Mouse (Mus musculus) regulatory T cell (primary cell): ENCODE data around the gene Cmbl.

Experiments
- in situ Hi-C: fragments of 300-600 bp; cut with MboI, MseI; formaldehyde crosslinking; loops from one replicate; pipeline ENCODE4 v1.15.1; 2025; ENCODE audit warnings: high pct_unique_total_duplicates

Gene Cmbl

DNA sequence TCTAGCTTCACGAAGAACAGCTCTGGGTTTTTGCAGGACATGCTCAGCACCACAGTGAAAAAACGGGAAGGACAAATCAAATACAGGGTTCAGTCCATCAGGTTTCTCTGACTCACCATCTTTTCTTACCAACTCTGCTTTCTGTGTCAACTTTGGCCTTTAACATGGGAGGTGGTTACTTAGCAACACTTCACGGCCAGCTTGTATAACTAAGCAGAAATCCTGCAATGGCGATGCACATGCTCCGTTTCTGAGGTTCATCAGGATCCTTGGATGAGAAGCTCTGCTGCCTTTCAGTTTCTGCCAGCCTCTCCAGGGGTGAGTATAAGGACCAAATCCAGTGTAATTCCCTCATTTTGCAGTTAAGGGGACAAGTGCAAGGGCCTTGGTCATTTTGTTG is at the start of gene Cmbl:
Gene Cmbl (plus strand): TSS at position 206 of the 400 bp plus-strand sequence.
- in situ Hi-C loops: no loop called here

DNA sequence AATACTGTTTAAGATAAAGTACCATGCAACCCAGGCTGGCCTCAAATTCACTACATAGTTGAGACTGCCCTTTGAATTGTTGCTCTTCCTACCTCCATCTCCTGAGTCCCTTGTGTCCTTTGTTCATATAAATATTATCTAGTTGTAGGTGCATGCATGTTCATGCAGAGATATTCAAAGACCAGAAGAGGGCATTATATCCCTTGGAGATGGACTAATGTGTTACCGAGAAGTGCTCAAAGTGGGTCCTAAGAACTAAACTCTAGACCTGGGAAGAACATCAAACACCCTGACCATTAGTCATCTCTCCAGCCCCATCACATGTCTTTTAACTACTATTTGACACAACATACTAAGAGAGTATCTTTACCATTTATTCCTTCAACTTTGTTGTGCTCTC is 48.0 kb upstream of the Cmbl start:
- in situ Hi-C loops: no loop called here

DNA sequence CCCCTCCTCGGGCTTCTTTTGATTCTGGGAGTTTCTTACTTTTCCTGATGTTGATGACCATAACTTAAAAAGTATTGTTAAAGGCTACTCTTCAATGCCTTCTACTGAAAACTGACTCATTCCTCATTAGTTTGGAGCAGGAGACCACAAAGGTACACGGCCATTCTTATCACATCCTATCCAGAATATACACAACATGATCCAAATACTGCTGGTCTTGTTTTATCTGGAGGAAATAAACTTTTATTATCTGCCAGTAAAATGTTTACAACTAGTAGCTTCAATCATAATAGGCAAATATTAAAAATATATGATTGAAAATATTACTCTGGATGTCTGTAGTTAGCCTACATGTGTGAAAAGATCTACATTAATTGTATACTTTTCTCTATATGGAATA is 46.8 kb upstream of the Cmbl start:
- in situ Hi-C loops: no loop called here

DNA sequence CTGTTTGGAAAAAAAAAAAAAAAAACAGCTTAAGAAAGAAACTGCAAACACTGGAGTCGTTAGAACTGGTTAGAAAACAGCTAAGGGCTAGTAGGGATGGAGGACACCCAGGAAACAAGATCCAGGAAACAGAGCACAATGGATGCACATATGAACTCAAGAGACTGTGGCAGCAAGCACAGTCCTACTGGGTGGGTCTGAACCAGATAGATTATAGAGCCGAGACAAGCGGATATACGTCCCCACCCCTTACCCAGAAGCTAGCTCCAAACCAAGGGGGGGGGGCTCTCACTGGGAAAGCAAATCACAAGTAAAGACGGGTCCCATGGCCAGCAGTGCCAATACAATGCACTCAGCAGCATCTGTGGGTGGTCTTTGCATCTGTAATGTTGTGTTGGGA is 46.2 kb upstream of the Cmbl start:
- in situ Hi-C loops: no loop called here

DNA sequence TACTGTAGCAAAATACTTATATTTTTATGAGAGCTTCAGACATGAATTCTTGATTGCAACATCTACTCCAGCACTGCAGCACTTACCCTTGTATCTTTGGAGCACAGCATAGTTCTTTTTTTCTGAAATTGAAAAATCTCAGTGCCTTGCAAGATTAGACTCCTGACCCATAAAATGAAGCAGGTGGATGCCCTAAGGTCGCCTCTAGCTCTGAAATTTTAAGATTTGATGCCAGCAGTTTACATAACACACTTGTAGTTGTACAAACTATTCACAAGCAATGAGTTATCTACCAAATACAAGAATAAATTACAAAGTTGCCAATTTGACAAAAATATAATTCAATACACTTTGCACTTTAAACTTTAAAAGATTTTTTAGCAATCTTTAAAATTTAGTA is 38.7 kb upstream of the Cmbl start:
- in situ Hi-C loops: no loop called here

DNA sequence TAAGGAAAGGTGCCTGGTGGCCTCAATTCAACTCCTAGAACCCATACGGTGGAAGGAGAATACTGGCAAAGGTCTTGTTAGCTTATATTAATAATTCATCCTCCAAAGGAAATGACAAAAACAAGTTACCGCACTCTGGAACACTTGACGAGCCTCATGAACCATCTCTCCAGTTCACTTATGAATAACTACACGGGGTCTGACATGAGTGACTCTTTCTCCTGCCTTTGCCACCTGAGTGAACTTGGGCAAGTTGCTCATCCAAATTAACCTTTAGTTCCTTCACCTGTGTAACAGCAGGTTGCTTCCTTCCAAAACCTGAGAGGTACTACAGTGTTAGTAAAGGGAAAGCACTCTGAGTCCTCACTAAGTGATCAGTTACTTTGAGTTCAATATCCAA is 36.7 kb upstream of the Cmbl start:
- in situ Hi-C loops: no loop called here

DNA sequence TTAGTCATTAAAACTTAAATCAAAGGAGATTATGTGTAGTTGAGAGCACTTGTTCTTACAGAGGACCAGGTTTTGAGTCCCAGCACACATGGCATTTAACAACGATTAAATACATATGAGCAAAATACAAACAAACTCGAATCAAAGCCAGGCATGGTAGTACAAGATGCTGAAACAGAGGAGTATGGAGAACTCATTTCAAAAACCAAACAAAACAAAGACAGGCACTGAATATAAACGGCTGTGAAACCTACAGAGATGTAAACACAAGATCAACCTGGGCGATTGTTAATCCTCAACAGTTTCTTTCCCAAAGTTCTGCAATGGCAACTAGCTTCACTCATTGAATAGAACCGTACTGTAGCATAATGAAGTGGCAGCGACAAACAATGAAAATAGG is 36.1 kb upstream of the Cmbl start:
- in situ Hi-C loops: no loop called here

DNA sequence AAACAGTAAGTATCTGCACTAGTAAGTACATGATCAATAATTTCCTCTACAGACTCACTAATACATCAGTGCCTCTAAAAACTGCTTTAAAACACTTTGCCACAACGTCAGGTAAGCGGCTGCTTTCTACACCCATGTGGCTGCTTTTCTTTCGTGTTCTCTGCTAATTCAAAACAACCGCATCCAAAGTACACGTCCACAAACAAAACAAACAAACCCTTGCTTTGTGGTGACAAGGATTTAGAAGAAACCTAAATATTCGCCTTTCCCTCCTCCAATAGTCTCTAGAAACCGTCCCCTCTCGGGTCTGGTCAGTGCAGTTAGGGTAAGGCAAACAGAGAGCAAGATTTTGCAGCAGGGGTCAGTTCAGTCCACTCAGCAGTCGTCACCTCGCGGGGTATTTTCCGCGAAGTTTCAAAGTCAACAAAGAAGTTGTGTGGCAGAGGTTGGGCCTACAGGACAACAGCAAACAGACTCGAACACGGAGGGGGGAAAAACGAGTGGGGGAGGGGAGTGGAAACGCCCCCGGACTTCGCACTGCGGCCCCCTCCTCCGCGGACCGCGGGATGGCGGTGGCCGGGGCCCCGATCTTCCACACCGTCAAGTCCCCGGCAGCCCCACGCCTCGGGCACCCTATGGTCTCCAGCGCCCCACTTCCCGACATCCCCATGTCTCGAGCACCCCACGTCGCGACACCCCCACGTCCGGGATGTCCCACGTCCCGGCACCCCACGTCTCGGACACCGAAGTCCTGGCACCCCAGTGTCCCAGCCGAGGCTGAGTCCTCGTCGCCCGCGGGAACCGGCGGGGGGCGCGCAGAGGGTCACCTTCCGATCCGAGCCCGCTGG is 35.2 kb upstream of the Cmbl start:
- in situ Hi-C loops: loop anchor here (5.0 kb wide), 1 partner anchor 52 kb away; no protein-coding TSS in a partner anchor

DNA sequence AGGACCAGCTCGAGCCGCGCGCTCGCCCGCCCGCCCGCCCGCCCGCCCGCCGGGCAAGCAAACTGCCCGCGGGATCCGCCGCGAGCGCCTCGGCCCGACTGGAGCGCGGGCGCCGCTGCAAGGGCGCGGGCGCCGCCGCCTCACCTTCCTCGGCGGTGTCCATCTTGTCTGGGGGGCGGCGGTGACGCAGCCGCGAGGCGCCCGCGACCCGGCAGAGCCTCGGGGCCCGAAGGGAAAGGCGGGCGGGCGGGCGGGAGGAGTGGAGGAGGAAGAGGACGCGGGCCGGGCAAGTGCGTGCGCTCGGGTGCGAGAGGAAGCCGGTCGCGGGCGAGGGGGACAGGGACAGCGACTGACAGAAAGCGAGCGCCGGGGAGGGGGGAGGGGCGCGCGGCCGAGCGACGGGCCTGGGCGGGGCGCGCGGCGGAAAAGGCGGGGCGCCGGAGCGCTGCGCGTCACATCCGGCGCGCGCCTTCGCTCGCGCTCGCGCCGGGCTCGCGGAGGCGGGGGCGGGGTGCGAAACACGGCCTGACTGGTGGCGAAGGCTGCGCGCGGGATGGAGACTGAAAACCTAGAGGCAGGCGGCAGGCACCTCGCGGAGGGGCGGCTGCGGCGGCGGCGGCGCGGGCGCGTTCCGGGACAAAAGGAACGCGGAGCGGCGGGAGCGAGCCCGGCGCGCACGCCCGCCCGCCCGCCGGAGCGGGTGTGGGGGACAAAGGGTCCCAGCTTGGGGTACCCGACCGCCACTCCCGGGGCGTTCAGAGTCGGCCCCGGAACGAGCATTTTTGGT is 34.3 kb upstream of the Cmbl start, which contains the start of gene March6:
Gene March6 (minus strand): TSS at position 395 of the 787 bp plus-strand sequence.
- in situ Hi-C loops: loop anchor here (5.0 kb wide), 1 partner anchor 51 kb away; no protein-coding TSS in a partner anchor

DNA sequence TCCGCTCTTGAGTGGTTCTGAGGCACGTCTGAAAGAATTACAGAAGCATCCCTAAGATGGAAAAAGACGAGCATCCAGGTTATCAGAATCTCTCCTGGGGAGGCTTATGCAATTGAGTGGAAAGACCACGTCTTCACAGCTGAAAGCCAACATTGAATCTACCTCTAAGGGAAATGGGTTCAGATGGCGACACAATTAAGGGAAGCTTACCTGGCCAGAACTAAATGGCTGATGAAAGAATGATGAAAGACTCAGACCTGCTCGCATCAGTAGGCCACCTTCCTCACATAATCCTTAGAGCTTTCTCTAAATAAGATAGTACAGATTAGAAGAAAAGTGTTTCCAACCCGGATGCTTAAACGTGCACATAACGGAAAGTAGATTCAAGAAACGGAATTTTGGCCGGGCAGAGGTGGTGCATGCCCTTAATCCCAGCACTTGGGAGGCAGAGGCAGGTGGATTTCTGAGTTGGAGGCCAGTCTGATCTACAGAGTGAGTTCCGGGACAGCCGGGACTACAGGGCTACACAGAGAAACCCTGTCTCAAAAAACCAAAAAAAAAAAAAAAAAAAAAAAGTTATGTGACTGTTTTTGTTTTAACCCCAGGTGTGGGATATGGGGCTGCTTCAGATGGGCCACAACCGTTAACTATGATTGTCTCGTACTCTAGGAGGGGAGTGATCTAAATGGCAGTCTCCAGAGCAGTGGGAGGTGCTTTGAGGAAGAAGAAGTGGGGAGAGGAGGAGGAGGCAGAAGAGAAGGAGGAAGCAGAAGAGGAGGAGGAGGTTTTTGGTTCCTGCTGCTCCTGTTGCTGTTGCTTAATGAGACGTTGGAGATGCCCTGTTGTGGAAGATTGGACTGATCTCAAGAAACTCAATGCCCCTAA is 33.5 kb upstream of the Cmbl start:
- in situ Hi-C loops: loop anchor here (5.0 kb wide), 1 partner anchor 51 kb away; no protein-coding TSS in a partner anchor

DNA sequence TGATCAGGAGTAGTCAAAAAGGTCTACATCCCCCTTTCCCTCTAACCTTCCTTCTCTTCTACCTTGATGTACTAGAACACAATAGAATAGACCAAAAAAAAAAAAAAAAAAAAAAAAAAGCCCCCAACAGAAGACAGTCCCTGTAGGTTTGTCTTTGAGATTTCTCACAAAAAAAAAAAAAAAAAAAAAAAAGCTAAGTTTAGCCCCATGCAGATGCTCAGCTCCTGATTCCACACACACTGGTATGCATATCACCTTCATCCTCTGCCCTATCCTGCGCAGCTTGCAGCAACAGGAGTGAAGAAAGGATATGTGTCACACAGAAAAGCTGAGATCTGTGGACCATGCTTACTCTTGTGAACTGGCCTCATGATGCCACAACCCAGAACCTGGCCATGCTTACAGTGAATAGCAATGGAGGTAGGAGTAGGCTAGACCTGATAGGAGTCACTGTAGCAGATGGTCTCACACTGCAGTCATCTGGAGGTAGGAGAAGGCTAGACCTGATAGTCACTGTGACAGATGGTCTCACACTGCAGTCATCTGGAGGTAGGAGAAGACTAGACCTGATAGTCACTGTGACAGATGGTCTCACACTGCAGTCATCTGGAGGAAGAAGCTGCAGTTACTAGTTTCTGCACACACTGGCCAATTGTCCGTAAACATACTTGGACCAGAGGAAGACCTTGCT is 32.7 kb upstream of the Cmbl start:
- in situ Hi-C loops: loop anchor here (5.0 kb wide), 1 partner anchor 50 kb away; no protein-coding TSS in a partner anchor

DNA sequence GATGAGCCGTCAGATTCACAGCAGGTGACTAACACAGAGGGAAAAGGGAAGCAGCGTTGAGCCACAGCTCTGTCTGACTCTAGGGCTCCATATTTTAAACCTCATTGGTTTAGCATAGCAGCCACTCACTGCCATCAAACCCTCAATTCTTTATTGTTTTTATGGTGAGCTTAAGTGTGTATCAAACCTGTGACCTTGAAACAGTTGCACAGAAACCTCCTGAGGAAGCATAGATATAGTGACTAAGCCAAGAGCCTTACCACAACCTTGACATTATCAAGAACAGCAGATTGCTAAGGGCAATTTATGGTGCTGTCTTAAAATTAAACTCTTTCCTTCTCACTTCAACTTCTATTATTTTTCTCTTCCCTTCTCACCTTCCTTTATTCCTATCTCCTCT is 31.7 kb upstream of the Cmbl start:
- in situ Hi-C loops: loop anchor here (5.0 kb wide), 1 partner anchor 49 kb away; no protein-coding TSS in a partner anchor

DNA sequence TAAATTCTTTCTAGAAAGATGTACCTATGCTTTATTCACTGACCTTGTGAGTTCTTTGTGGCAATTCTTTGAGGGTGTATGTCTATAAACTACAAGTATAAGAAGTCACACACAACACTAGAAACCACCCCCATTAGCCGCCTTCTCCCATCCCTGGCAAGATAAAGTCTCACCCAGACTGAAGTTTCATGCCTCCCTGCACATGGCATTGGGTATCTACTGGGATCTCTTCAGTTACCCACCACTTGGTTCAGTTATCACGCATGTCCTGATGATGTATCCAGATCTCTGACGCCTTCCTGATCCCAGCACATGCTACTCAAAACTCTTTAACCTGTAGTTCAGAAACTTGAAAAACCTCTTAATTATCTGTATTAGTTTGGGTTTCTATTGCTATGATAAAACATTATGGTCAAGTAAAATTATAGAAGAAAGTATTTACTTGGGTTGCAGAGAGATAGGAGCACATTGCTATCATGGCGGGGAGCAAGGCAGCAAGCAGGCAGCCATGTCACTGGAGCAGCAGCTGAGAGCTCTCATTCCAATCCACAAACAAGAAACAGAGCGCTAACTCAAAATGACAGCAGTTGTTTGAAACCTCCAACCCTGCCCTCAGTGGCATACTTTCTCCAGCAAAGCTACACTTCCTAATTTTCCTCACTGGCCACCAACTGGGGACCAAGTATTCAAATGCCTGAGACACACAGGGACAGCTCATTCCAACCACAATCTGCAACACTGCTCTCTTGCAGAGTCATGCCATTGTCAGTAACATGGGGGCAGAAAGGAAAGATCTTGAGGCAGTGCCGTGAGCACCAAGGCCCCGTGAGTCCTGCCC is 30.5 kb upstream of the Cmbl start:
- in situ Hi-C loops: loop anchor here (5.0 kb wide), 1 partner anchor 48 kb away; no protein-coding TSS in a partner anchor

DNA sequence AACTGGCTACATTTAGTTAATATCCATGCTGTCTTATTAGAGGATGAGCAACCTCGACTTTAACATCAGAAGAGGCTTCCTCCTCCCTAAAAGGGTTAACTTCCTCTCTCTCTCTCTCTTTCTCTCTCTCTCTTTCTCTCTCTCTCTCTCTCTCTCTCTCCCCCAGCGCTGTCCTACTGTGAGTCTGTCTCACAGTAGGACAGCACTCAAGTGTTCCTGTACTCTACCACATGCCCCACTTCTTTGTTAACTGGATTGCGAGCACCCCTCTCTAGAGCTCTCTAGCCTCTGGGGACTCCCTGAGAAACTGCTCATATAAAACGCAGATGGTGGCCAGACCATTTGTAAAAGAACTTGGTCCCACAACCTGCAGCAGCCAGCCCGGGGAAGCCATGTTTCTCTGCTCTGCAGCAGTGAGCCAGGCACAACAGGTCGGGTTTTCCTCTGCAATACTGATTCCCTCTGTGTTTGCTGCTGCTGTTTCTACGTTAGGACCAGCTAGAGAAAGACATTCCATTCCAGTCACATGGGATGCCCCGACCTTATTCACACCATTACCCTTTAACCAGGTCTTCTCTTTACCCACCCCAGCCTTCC is 29.8 kb upstream of the Cmbl start:
- in situ Hi-C loops: no loop called here

DNA sequence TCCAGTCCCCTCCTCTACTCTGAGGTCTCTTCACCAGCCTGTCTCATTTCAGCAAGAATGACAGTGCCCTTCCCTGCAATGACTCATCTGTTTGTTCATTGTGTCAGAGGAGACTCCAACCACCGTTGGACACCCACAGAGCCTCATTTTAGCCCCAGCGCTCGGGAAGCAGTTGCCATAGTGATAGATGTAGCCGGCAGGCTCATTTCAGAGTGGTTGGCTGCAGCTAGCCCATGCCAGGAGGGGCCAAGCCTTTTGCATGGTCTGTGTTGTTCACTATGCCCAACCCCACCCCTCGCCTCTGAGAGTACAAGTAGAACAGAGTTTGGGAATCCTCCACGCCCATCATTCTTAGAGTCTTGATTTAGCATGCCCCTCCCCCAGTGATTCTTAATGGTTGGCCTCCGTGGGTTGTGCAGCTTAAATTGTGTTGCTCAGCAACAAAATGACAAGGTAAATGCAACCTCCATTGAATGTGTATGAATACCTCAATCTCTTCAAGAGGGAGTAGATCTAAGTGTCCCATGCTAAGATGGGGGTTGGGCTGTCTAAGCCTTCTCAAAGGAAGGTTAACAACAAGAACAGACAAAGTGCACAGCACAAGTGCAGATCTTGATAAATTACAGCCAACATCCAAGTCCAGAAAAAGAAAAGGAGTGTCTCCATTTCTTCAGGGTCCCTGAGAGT is 29.0 kb upstream of the Cmbl start:
- in situ Hi-C loops: no loop called here

DNA sequence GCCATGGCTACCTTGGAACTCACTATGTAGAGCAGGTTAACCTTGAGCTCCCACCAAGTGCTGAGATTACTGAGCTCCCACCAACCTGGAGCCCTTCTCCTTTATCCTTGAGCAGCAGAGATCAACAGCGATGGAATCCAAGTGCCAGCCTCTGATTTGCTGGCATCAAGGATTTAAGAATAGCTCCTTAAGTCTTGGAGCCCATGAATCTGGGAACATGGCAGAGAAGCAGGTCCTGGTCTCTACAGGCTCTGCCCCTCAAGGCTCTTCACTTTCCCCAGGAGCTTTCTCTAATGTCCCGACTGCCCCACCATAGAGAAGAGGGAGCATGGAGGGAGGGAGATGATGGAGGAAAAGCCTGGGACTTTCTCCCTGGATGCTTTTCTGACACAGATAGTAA is 27.5 kb upstream of the Cmbl start:
- in situ Hi-C loops: no loop called here

DNA sequence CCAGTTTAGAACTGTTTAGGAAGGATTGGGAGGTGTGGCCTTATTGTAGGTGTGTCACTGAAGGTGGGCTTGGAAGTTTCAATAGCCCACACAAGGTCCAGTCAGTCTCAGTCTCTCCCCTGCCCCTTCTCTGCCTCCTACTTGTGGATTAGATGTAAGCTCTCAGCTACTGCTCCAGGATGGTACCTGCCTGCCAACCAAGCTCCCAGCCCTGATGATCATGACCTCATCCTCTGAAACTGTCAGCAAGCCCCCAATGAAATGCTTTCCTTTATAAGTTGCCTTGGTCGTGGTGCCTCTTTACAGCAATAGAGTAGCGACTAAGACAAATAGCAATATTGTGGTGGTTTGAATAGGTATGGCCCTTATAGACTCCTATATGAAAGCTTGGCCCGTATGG is 26.8 kb upstream of the Cmbl start:
- in situ Hi-C loops: no loop called here

DNA sequence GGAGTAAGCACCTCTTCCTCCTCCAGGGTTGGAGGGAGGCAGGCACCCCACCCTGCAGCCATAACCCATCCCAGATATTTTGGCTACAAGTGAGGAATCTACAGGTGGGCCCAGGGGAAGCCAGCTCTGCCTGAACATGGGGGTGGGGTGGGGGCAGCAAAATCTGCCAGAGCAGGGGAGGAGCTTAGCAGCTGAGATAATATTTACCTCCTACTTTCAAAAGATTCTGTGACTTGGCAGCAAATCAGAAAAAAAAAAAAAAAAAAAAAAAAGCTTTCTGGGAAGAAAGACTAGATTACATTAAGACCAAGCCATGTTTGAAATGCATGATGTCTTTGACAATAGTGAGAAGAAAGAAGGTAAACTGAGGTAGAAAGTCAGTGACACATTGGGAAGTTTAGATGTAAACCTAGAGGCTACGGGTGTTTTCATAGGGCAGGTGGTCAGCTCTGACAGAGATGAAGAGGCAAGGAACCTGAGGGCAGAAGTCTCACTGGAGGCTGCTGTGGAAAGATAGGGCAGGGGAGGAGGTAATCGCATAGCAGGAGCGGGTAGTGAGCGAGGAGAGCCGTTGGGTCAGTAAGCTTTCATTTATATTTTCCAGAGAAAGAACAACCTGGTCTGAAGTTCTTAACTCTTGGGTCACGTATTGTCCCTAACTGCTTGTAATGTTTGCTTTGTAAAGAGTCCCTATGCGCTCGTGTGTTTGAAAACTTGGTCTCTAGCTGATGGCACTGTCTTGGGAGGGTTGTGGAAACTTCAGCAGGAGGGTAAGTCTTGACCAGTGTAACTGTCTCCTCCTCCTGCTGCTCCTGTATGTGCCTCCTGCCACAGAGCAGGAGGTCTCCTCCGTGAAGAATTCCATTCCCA is 25.3 kb upstream of the Cmbl start:
- in situ Hi-C loops: no loop called here
